Mouse (Mus musculus): ENCODE data around the gene Cpsf2. TPM values are rescaled to one million over a fixed set of nuclear protein-coding genes. Genes with fewer than 3 reads are reported as not detected.
"Not testable (repeated sequence)": the region's sequence is repeated elsewhere in the genome, so short reads cannot be mapped to it uniquely, and the experiment has no call there.

Gene Cpsf2
- polyA plus RNA-seq, 1 experiment from 2014 or later: 46.1 TPM

DNA sequence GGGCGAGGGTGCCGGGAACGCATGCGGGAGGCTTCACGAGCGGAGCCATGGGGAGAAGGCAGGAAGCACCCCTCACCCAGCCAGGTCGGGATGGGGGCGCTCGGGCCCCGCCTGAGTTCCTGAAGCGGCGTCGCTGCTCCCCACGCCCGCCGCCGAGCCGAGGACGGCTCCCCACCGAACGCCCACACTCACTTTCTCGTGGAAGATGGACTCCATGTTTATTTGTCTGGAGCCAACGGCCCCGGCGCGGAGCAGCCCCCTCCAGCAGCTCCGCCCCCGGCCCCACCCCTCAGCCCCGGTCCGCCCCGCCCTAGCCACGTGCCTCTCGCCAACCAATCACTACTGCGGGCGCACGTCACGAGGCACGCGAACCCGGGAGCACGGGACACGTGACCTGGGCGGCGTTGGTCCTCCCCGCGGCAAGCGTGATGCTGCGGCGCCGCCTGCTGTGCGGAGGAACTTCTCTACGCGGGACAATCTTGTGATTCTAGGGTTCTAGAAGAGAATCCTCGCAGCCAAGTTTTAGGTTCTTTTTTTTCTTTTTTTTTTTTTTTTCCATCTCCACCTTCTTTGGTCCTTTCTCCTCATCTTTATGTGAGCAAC, 17.7 kb upstream of the Cpsf2 start, which contains the start of gene Atxn3:
Gene Atxn3 (minus strand): TSS at position 305 of the 603 bp plus-strand sequence.
- no peak within 1 kb of the TSS for H3K27ac ChIP-seq (ENCODE audit: low read depth, low read length)
- peak; percentile 99 for ATAC-seq (replicated peaks; ENCODE audit: low FRiP score)
- DNase-seq (ENCODE audit: low spot score): peak; percentile 99

DNA sequence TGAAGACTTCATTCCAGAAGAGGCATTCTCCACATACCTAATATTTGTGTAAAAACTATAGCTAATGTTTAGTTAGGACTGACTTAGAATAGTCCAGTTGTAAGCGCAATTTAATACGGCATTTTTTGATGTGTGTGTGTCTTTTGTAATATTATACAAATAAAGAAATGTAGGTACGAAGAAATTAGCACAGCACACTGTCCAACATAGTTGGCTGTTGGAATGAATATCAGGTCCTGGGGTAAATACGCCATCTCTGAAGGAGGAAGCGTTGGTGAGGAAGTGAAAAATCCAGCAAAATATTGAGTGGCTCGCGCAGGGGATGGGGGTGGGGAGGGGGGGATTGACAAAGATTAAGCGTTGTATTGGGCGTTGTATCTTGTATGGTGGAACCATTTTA, 17.2 kb upstream of the Cpsf2 start:
- peak overlapping the region; percentile 70 for H3K4me3 ChIP-seq (ENCODE audit: low read depth, low read length)
- no peaks in the 10 kb centered on the region for H3K27me3 ChIP-seq (ENCODE audit: control insufficient read depth, insufficient read depth, low read length)
- no peaks in the 10 kb centered on the region for H3K9me3 ChIP-seq (ENCODE audit: control insufficient read depth, low read length)
- peak overlapping the region; percentile 45 for H3K4me2 ChIP-seq (ENCODE audit: low read depth, low read length, severe bottlenecking)
- DNase-seq (ENCODE audit: low spot score): no peak
- no peak overlapping the region for H3K27ac ChIP-seq (ENCODE audit: low read depth, low read length)
- H3K9ac ChIP-seq (ENCODE audit: low read length): no peak overlapping the region
- H3K36me3 ChIP-seq (ENCODE audit: control insufficient read depth, insufficient read depth, low read length): no peaks in the 10 kb centered on the region
- 0 out of 2 replicates have a peak, but pooled peaks cover 2% of the 10 kb centered on the region for H3K4me1 ChIP-seq (replicated peaks; ENCODE audit: control insufficient read depth, insufficient read depth, low read length)
- ATAC-seq (replicated peaks; ENCODE audit: low FRiP score): peak; percentile 18
- WGBS: 56% methylated on average over 9 of the region's 9 CpGs

More for the DNA sequence above, 17.7 kb upstream of the Cpsf2 start, which contains the start of gene Atxn3:
- Histone ChIP-seq H3K9ac (ENCODE audit: low read length) (peak within 1 kb of the TSS; percentile 86), H3K36me3 (ENCODE audit: control insufficient read depth, insufficient read depth, low read length) (no peaks in the 10 kb centered on the region), H3K27me3 (ENCODE audit: control insufficient read depth, insufficient read depth, low read length) (no peaks in the 10 kb centered on the region), H3K4me1 (replicated peaks; ENCODE audit: control insufficient read depth, insufficient read depth, low read length) (0 out of 2 replicates have a peak, but pooled peaks cover 2% of the 10 kb centered on the region), H3K4me2 (ENCODE audit: low read depth, low read length, severe bottlenecking) (peak within 1 kb of the TSS; percentile 73), H3K9me3 (ENCODE audit: control insufficient read depth, low read length) (no peaks in the 10 kb centered on the region), H3K4me3 (ENCODE audit: low read depth, low read length) (peak within 1 kb of the TSS; percentile 70)
- under 1% methylated on average over 54 of the region's 54 CpGs for WGBS

DNA sequence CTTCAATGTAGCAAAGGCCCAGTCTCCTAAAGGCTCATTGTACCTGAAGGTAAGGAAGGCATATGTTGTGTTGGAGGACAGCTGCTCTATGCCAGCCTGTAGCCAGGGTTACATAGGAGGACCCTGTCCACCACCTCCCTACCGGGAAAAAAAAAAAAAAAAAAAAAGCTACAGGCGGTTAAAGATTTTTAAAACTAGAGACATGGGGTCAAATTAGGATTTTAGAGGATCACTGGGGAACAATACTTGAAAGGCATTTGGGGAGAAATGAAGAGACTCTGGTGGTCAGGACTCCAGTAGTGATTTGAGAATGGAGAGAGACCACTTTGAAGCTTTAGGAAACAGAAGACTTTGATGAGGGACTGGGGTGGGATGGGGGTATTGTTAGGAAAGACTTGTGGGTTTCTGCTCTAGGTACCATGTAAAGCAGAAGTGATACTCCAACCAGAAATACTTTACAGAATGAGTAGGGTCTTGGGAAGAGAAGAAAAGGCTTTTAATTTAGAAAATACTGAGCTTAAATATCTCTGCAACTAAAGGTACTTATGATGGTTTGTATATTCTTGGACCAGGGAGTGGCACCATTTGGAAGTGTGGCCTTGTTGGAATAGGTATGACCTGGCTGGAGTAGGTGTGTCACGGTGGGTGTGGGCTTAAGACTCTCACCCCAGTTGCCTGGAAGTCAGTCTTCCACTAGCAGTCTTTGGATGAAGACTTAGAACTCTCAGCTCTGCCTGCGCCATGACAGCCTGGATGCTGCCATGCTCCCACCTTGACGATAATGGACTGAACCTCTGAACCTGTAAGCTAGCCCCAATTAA, 16.6 kb upstream of the Cpsf2 start:
- not testable (repeated sequence) for H3K9ac ChIP-seq (ENCODE audit: low read length); H3K9me3 ChIP-seq (ENCODE audit: control insufficient read depth, low read length); H3K27me3 ChIP-seq (ENCODE audit: control insufficient read depth, insufficient read depth, low read length); DNase-seq (ENCODE audit: low spot score); H3K36me3 ChIP-seq (ENCODE audit: control insufficient read depth, insufficient read depth, low read length); H3K4me1 ChIP-seq (replicated peaks; ENCODE audit: control insufficient read depth, insufficient read depth, low read length); H3K27ac ChIP-seq (ENCODE audit: low read depth, low read length); H3K4me3 ChIP-seq (ENCODE audit: low read depth, low read length)
- peak overlapping the region; percentile 8; the same call in 1 of the 2 replicates for H3K4me2 ChIP-seq (ENCODE audit: low read depth, low read length, severe bottlenecking)
- WGBS: 95% methylated on average over 5 of the region's 5 CpGs
- peak; percentile 0; the same call in 1 of the 2 replicates for ATAC-seq (replicated peaks; ENCODE audit: low FRiP score)

DNA sequence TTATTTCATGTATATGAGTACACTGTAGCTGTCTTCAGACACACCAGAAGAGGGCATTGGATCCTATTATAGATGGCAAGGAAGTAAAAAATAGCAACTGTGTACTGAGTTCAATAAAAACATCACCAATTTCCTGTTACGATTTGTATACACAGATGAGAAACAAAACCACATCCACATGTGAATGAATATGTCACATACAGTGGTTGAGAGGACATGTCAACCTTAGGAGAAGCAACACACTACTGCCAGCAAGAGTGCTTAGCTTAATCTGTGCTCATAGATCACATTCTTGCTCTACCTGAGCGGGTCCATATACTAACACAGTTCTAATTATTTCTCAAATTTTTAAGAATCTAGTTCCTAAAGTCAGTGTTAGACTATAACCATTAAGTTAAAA, 4.5 kb upstream of the Cpsf2 start:
- Histone ChIP-seq H3K27ac (ENCODE audit: low read depth, low read length) (no peak overlapping the region), H3K27me3 (ENCODE audit: control insufficient read depth, insufficient read depth, low read length) (no peaks in the 10 kb centered on the region), H3K4me3 (ENCODE audit: low read depth, low read length) (no peak overlapping the region), H3K4me1 (replicated peaks; ENCODE audit: control insufficient read depth, insufficient read depth, low read length) (no peaks in the 10 kb centered on the region), H3K9me3 (ENCODE audit: control insufficient read depth, low read length) (no peaks in the 10 kb centered on the region), H3K4me2 (ENCODE audit: low read depth, low read length, severe bottlenecking) (no peak overlapping the region), H3K9ac (ENCODE audit: low read length) (no peak overlapping the region), H3K36me3 (ENCODE audit: control insufficient read depth, insufficient read depth, low read length) (no peaks in the 10 kb centered on the region)
- no peak for ATAC-seq (replicated peaks; ENCODE audit: low FRiP score)
- 96% methylated on average over 2 of the region's 2 CpGs for WGBS
- DNase-seq (ENCODE audit: low spot score): no peak

DNA sequence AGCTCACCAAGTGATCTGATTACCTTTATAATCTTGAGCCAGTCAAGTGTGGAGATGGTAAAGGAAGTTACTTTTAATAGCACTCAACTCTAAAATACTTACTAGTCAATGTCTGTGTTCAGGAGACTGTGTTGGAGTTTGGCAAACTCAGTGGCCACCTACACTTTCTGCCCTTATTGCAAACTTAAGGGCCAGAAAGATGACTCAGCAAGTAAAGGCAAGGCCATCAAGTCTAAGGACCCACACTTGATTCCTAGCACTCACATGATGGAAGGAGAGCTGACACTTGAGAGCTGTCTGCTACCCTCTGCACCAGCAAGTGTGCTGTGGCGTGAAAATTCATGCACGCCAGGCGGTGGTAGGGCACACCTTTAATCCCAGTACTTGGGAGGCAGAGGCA, 3.6 kb upstream of the Cpsf2 start:
- 94% methylated on average over 3 of the region's 3 CpGs for WGBS
- Histone ChIP-seq H3K27ac (ENCODE audit: low read depth, low read length) (no peak overlapping the region), H3K9ac (ENCODE audit: low read length) (no peak overlapping the region), H3K27me3 (ENCODE audit: control insufficient read depth, insufficient read depth, low read length) (no peaks in the 10 kb centered on the region), H3K4me1 (replicated peaks; ENCODE audit: control insufficient read depth, insufficient read depth, low read length) (peaks cover 2% of the 10 kb centered on the region; the same call in 1 of the 2 replicates), H3K36me3 (ENCODE audit: control insufficient read depth, insufficient read depth, low read length) (no peaks in the 10 kb centered on the region), H3K9me3 (ENCODE audit: control insufficient read depth, low read length) (no peaks in the 10 kb centered on the region), H3K4me3 (ENCODE audit: low read depth, low read length) (no peak overlapping the region), H3K4me2 (ENCODE audit: low read depth, low read length, severe bottlenecking) (no peak overlapping the region)
- DNase-seq (ENCODE audit: low spot score) (no peak), ATAC-seq (replicated peaks; ENCODE audit: low FRiP score) (no peak)

DNA sequence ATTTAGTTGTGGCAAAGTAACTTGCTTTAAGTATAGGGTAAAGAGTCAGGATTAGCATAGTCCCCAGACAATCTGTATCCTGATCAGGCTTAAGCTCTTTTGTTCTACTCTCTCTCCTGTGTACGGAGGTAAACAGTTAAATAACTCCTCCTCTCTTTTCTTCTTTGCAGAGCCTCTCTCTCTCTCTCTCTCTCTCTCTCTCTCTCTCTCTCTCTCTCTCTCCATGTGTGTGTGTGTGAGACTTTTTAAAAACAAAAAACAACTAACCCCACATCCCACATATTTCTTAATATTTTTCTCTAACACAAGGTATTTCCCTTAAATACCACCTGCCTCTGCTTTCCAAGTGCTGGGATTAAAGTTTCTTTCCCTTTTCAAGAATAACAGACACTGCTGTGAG, 1.2 kb upstream of the Cpsf2 start:
- Histone ChIP-seq H3K9me3 (ENCODE audit: control insufficient read depth, low read length) (no peaks in the 10 kb centered on the region), H3K4me2 (ENCODE audit: low read depth, low read length, severe bottlenecking) (peak overlapping the region; percentile 66), H3K9ac (ENCODE audit: low read length) (peak overlapping the region; percentile 95), H3K27me3 (ENCODE audit: control insufficient read depth, insufficient read depth, low read length) (no peaks in the 10 kb centered on the region), H3K4me1 (replicated peaks; ENCODE audit: control insufficient read depth, insufficient read depth, low read length) (peaks cover 2% of the 10 kb centered on the region; the same call in 1 of the 2 replicates), H3K36me3 (ENCODE audit: control insufficient read depth, insufficient read depth, low read length) (no peaks in the 10 kb centered on the region), H3K4me3 (ENCODE audit: low read depth, low read length) (peak overlapping the region; percentile 89), H3K27ac (ENCODE audit: low read depth, low read length) (peak overlapping the region; percentile 80; the same call in 1 of the 2 replicates)
- no peak for ATAC-seq (replicated peaks; ENCODE audit: low FRiP score)
- DNase-seq (ENCODE audit: low spot score): no peak
- 13% methylated on average over 1 of the region's 1 CpGs for WGBS

DNA sequence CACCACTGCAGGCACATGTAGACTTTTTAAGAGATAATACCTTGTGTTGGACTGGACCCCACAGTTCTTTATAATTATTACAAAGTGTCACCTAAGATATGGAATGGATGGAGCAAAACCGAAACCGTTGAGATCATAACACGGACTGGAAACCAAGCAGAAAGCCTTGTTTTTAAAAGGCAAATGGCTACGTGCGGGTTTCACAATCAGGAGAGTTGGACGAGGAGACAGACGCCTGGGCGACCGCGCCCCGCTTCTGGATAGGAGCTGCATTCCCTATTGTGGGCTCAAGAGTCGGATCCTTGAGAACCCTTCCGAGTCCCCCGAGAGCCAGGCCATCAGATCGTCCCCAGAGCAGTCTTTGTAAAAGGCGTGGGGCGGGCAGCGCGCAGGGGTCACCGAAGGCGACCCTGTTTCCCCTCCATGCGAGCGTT, 604 bp upstream of the Cpsf2 start:
- H3K36me3 ChIP-seq (ENCODE audit: control insufficient read depth, insufficient read depth, low read length): no peaks in the 10 kb centered on the region
- peak overlapping the region; percentile 95 for H3K9ac ChIP-seq (ENCODE audit: low read length)
- no peak for ATAC-seq (replicated peaks; ENCODE audit: low FRiP score)
- peak overlapping the region; percentile 89 for H3K4me3 ChIP-seq (ENCODE audit: low read depth, low read length)
- peak overlapping the region; percentile 66 for H3K4me2 ChIP-seq (ENCODE audit: low read depth, low read length, severe bottlenecking)
- H3K4me1 ChIP-seq (replicated peaks; ENCODE audit: control insufficient read depth, insufficient read depth, low read length): peaks cover 2% of the 10 kb centered on the region; the same call in 1 of the 2 replicates
- no peaks in the 10 kb centered on the region for H3K9me3 ChIP-seq (ENCODE audit: control insufficient read depth, low read length)
- H3K27me3 ChIP-seq (ENCODE audit: control insufficient read depth, insufficient read depth, low read length): no peaks in the 10 kb centered on the region
- WGBS: under 1% methylated on average over 23 of the region's 23 CpGs
- DNase-seq (ENCODE audit: low spot score): no peak
- H3K27ac ChIP-seq (ENCODE audit: low read depth, low read length): peak overlapping the region; percentile 80

DNA sequence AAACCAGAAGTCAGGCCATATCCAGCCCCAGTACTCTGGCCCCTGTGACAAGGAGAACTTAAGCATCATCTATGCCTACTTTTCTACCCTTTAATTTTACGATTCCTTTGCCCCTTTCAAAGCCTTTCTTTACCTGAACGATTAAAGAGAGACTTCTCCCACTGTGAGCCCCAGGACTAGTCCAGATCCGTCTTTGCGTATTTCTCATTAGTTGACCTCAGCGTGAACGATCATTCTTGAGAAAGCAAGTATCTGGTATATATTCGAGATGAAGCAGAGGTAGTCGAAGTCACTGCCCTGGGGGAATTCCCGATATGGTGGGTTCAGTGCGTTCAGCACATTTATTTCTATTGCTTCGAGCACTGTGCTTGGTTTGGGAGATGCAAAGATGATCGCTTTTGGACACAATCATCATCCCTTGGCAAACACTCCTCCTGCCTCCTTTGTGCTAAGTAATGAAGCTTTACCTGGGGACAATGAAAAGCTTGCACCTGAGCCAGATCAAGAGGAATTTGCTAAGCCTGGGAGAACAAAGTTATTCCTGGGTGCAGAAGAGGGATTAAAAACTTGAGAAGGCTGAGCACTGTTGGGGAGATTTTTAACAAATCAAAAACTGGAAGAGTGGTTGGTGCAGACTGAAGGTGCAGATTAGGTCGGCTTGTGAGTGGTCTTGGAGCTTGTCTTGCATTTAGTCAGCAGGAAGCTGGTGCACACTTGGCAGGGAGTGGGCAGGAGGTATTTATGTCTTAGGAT, 1.0 kb downstream of the Cpsf2 start:
- Histone ChIP-seq H3K4me1 (replicated peaks; ENCODE audit: control insufficient read depth, insufficient read depth, low read length) (peaks cover 2% of the 10 kb centered on the region; the same call in 1 of the 2 replicates), H3K36me3 (ENCODE audit: control insufficient read depth, insufficient read depth, low read length) (no peaks in the 10 kb centered on the region; the same call in 1 of the 2 replicates), H3K4me3 (ENCODE audit: low read depth, low read length) (peak overlapping the region; percentile 89), H3K27ac (ENCODE audit: low read depth, low read length) (no peak overlapping the region), H3K4me2 (ENCODE audit: low read depth, low read length, severe bottlenecking) (peak overlapping the region; percentile 66), H3K27me3 (ENCODE audit: control insufficient read depth, insufficient read depth, low read length) (no peaks in the 10 kb centered on the region), H3K9me3 (ENCODE audit: control insufficient read depth, low read length) (no peaks in the 10 kb centered on the region), H3K9ac (ENCODE audit: low read length) (peak overlapping the region; percentile 95)
- 19% methylated on average over 13 of the region's 13 CpGs for WGBS
- DNase-seq (ENCODE audit: low spot score): no peak
- no peak for ATAC-seq (replicated peaks; ENCODE audit: low FRiP score)
